Mouse (Mus musculus) G1E (cell line): ENCODE results near the gene Eif4b.

ENCODE experiments used
- CTCF ChIP-seq: IDR thresholded peaks from 2 replicates; pipeline ENCODE4 v1.5.1; 2012; ENCODE audit warnings: low read depth, low read length, inconsistent platforms, mixed read lengths
- GATA1 ChIP-seq: IDR thresholded peaks from 2 replicates; pipeline ENCODE4 v1.6.1; 2012; ENCODE audit warnings: borderline replicate concordance, low read length, inconsistent platforms, mixed read lengths
- GATA2 ChIP-seq: IDR thresholded peaks from 2 replicates; pipeline ENCODE4 v1.6.1; 2012; ENCODE audit warnings: low read depth, low read length, inconsistent platforms, borderline replicate concordance
- POLR2AphosphoS5 ChIP-seq: IDR thresholded peaks from 2 replicates; pipeline ENCODE4 v1.6.1; 2012; ENCODE audit warnings: low read depth, low read length, inconsistent platforms; ENCODE audit not compliant: insufficient replicate concordance
- TAL1 ChIP-seq: conservative IDR thresholded peaks from 2 replicates; pipeline ENCODE4 v1.6.1; 2012; ENCODE audit warnings: low read depth, low read length, inconsistent platforms, mixed read lengths

GRCm38 (mm10) chr15:102119121-102119830 lies 45.7 kb downstream of the Eif4b start:
- TF ChIP-seq CTCF (no peak), GATA1 (no peak), GATA2 (no peak), TAL1 (no peak), POLR2AphosphoS5 (no peak)
